Mouse (Mus musculus): Measurements from ENCODE around the gene Wdr31.

GRCm38 (mm10) chr4:62472071-62472470, 1.4 kb upstream of the Wdr31 start:
- TF ChIP-seq GATA1 (IDR thresholded peaks at IDR 0.05; ENCODE audit: borderline replicate concordance, low read length) (no peak), FLI1 (IDR thresholded peaks at IDR 0.05; ENCODE audit: low read length) (no peak)

Measured in megakaryocyte, embryonic 14.5 days (primary cell).